Mouse (Mus musculus): ENCODE measurements at regions not wholly inside any gene's neighbourhood (a gene's known extent, or its start where the extent isn't known, plus 50 kb on each side); places are given as distances from the start of the nearest gene placed in this dataset.
A peak's percentile ranks its signal among the peaks of the same experiment; 100 is the strongest.
"Not testable (repeated sequence)": the region's sequence is repeated elsewhere in the genome, so short reads cannot be mapped to it uniquely, and the experiment has no call there.

GRCm38 (mm10) chr13:75399846-75400245, 306.7 kb upstream of the Ell2 start:
- H3K9ac ChIP-seq; H3K9me3 ChIP-seq (replicated peaks); H3K27ac ChIP-seq; H3K4me3 ChIP-seq (replicated peaks); H3K36me3 ChIP-seq; H3K27me3 ChIP-seq; H3K4me1 ChIP-seq; H3K4me2 ChIP-seq; ATAC-seq (replicated peaks; ENCODE audit: low FRiP score): not testable (repeated sequence)
- WGBS = 90% methylated on average over 3 of the region's 3 CpGs

DNA sequence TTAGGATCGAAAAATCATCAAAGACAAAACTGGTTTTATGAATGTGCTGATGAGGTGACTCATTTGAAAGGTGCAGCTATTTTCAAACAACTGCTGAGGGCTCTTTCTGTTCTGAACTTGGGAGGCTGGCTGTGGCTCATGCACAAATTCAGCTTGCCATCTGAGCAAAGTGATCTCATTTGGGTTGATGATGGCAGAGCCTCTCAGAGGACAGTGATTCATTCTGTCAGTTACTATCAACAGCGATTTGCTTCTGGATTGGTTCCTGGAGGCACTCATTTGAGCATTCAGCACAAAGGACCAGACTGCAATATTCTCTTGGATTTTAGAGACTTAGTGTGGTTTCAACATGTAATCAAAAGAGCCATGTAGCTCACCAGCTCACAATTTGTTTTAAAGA, 285.8 kb upstream of the Ell2 start:
- Histone ChIP-seq H3K9me3 (replicated peaks) (no peaks in the 10 kb centered on the region), H3K4me3 (replicated peaks) (no peak overlapping the region), H3K27ac (no peak overlapping the region), H3K9ac (no peak overlapping the region), H3K36me3 (no peaks in the 10 kb centered on the region), H3K4me1 (no peaks in the 10 kb centered on the region), H3K4me2 (no peak overlapping the region), H3K27me3 (no peaks in the 10 kb centered on the region)
- ATAC-seq (replicated peaks; ENCODE audit: low FRiP score) = no peak
- WGBS = 72% methylated on average over 2 of the region's 2 CpGs

- Histone ChIP-seq H3K36me3 (no peaks in the 10 kb centered on the region), H3K9me3 (replicated peaks) (no peaks in the 10 kb centered on the region), H3K4me2 (no peak overlapping the region), H3K27ac (no peak overlapping the region), H3K27me3 (no peaks in the 10 kb centered on the region), H3K4me1 (no peaks in the 10 kb centered on the region), H3K9ac (no peak overlapping the region), H3K4me3 (replicated peaks) (no peak overlapping the region)
- WGBS = 66% methylated on average over 3 of the region's 3 CpGs
- no peak for ATAC-seq (replicated peaks; ENCODE audit: low FRiP score)
These were observed 279.6 kb upstream of the Ell2 start for GRCm38 (mm10) chr13:75426971-75427370.

GRCm38 (mm10) chr13:75439170-75439569, 267.4 kb upstream of the Ell2 start:
- WGBS = 69% methylated on average over 2 of the region's 2 CpGs
- Histone ChIP-seq H3K4me2 (no peak overlapping the region), H3K4me3 (replicated peaks) (no peak overlapping the region), H3K27ac (no peak overlapping the region), H3K9me3 (replicated peaks) (no peaks in the 10 kb centered on the region), H3K27me3 (no peaks in the 10 kb centered on the region), H3K9ac (no peak overlapping the region), H3K4me1 (no peaks in the 10 kb centered on the region), H3K36me3 (no peaks in the 10 kb centered on the region)
- no peak for ATAC-seq (replicated peaks; ENCODE audit: low FRiP score)

GRCm38 (mm10) chr13:75440051-75440450, 266.5 kb upstream of the Ell2 start:
- H3K27me3 ChIP-seq = no peaks in the 10 kb centered on the region
- no peak overlapping the region for H3K4me2 ChIP-seq
- no peaks in the 10 kb centered on the region for H3K4me1 ChIP-seq
- no peak overlapping the region for H3K9ac ChIP-seq
- no peak for ATAC-seq (replicated peaks; ENCODE audit: low FRiP score)
- WGBS = 94% methylated on average over 6 of the region's 6 CpGs
- H3K36me3 ChIP-seq = no peaks in the 10 kb centered on the region
- H3K9me3 ChIP-seq (replicated peaks) = no peaks in the 10 kb centered on the region
- no peak overlapping the region for H3K27ac ChIP-seq
- no peak overlapping the region for H3K4me3 ChIP-seq (replicated peaks)

DNA sequence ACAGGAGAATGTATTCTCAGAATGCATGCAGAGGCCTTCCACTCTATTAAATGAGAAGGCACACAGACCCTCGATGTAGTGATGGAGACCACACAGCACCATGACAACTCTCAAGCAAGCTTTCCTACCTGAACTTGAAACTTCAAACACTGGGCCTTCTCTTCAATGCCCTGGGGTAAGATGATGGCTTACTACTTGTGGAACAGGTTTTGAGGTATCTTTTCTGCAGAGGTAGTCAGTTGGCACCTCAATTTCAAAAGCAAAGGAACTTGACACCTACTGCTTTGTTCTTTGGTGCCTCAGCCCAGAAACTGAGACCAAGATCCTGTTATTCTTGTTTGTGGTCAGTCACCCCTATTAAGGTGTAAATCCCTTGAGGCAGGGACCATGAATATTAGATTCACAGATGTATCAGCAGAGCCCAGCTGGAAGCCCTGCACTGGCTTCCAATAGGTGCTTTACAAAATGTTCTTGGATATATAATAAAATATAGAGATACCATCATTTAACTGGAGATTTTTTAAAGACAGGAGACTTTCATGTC, 246.2 kb upstream of the Ell2 start:
- ATAC-seq (replicated peaks; ENCODE audit: low FRiP score) = peak; percentile 75; the same call in 1 of the 2 replicates

DNA sequence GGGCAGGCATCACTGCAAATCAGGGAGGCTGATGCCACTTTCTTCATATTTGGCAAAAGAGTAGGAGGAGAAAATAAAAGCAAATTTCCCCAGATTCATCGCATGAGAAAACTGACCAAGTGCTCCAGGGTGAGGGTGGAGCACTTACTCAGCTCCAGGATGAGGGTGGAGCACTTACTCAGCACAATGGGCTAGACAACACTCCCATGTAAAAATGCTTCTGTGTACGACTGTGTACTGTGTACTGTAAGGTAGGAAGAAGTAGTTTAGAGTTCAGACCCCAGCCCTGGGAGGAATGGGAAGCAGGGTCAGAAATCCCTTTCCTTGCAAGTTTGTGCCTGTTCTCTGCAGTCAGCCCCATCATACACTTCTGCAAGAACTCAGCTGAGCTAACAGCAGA, 245.3 kb upstream of the Ell2 start:
- ATAC-seq (replicated peaks; ENCODE audit: low FRiP score) = no peak
- Histone ChIP-seq H3K9me3 (replicated peaks) (no peaks in the 10 kb centered on the region), H3K27me3 (no peaks in the 10 kb centered on the region), H3K9ac (no peak overlapping the region), H3K4me1 (peaks cover 3% of the 10 kb centered on the region; the same call in 1 of the 2 replicates), H3K27ac (no peak overlapping the region), H3K4me3 (replicated peaks) (no peak overlapping the region), H3K4me2 (no peak overlapping the region), H3K36me3 (no peaks in the 10 kb centered on the region)
- 61% methylated on average over 2 of the region's 2 CpGs for WGBS

More for the DNA sequence above, 246.2 kb upstream of the Ell2 start:
- Histone ChIP-seq H3K9ac (no peak overlapping the region), H3K27me3 (no peaks in the 10 kb centered on the region), H3K27ac (no peak overlapping the region), H3K9me3 (replicated peaks) (no peaks in the 10 kb centered on the region), H3K4me1 (peaks cover 3% of the 10 kb centered on the region; the same call in 1 of the 2 replicates), H3K4me2 (no peak overlapping the region), H3K4me3 (replicated peaks) (no peak overlapping the region), H3K36me3 (no peaks in the 10 kb centered on the region)
- WGBS = 39% methylated on average over 1 of the region's 1 CpGs

DNA sequence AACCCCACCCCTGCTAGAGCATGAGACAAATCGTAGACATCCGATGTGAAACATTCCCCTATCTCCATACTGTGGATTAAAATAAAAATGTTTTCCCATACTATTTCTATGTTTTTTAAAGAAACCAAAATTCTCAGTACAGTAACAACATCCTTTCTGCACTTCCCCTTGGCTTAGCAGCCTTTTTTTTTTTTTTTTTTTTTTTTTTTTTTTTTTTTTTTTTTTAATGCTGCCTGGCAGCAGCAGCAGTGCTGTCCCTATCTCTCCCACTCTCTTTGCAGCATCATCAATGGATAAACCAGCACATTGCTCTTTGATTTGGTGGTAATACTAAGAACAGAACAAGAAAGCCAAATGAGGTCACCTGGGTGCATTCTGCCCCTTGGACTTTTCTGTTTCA, 239.3 kb upstream of the Ell2 start:
- Histone ChIP-seq H3K9me3 (replicated peaks) (no peaks in the 10 kb centered on the region), H3K4me2 (no peak overlapping the region), H3K4me1 (no peaks in the 10 kb centered on the region), H3K36me3 (no peaks in the 10 kb centered on the region), H3K4me3 (replicated peaks) (no peak overlapping the region), H3K27ac (no peak overlapping the region), H3K9ac (no peak overlapping the region), H3K27me3 (no peaks in the 10 kb centered on the region)
- WGBS = 98% methylated on average over 2 of the region's 2 CpGs
- no peak for ATAC-seq (replicated peaks; ENCODE audit: low FRiP score)

- ATAC-seq (replicated peaks; ENCODE audit: low FRiP score) = no peak
- H3K4me2 ChIP-seq = no peak overlapping the region
- no peaks in the 10 kb centered on the region for H3K36me3 ChIP-seq
- H3K4me1 ChIP-seq = no peaks in the 10 kb centered on the region
- no peak overlapping the region for H3K4me3 ChIP-seq (replicated peaks)
- 85% methylated on average over 1 of the region's 1 CpGs for WGBS
- H3K27ac ChIP-seq = no peak overlapping the region
- H3K9me3 ChIP-seq (replicated peaks) = no peaks in the 10 kb centered on the region
- no peak overlapping the region for H3K9ac ChIP-seq
- H3K27me3 ChIP-seq = no peaks in the 10 kb centered on the region
These were observed 230.5 kb upstream of the Ell2 start for GRCm38 (mm10) chr13:75475828-75476597.

GRCm38 (mm10) chr13:75483157-75483915, 223.2 kb upstream of the Ell2 start:
- ATAC-seq (replicated peaks; ENCODE audit: low FRiP score); H3K9me3 ChIP-seq (replicated peaks); H3K4me1 ChIP-seq; H3K4me2 ChIP-seq; H3K36me3 ChIP-seq; H3K27me3 ChIP-seq; H3K27ac ChIP-seq; H3K9ac ChIP-seq; H3K4me3 ChIP-seq (replicated peaks): not testable (repeated sequence)
- 57% methylated on average over 7 of the region's 7 CpGs for WGBS

DNA sequence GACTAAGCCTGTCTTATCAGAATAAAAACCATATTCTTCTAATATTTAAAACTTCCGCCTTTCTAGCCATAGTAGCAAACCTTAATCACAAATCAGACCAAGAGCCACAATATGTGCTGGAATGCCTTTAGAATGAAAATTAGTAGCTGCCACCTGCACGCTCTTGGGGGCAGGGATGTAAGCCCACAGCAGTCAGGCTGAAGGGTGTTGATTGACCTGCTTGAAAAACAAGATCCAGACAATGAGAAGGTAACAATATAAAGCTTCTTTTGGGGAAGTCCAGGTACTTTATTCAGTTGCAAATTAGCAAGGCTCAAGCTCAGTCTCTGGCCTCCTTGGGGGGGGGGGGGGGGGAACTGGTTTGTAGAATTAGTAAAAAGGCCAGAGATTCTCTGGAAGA, 222.3 kb upstream of the Ell2 start:
- not testable (repeated sequence) for H3K4me2 ChIP-seq; H3K4me3 ChIP-seq (replicated peaks); H3K27ac ChIP-seq; ATAC-seq (replicated peaks; ENCODE audit: low FRiP score); H3K36me3 ChIP-seq; H3K9me3 ChIP-seq (replicated peaks); H3K9ac ChIP-seq; H3K27me3 ChIP-seq; H3K4me1 ChIP-seq
- 86% methylated on average over 2 of the region's 2 CpGs for WGBS

DNA sequence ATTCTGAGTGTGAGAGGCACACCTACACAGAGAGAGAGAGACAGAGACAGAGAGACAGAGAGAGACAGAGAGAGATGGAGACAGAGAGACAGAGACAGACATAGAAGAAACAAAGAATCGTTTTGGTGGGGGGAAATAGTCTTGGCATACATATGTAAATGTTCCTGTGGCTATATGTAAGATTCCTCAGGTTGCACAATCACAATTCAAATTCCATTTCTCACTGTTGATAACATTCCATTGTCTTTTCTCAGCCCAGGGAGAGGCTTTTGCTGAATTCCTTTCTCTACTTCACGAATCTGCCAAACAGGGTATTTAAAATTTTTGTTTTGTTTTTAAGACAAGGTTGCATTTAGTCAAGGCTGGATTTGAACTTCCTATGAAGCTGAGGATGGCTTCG, 205.0 kb upstream of the Ell2 start:
- H3K27ac ChIP-seq = no peak overlapping the region
- no peak overlapping the region for H3K4me3 ChIP-seq (replicated peaks)
- H3K27me3 ChIP-seq = no peaks in the 10 kb centered on the region
- H3K36me3 ChIP-seq = no peaks in the 10 kb centered on the region
- H3K9me3 ChIP-seq (replicated peaks) = no peaks in the 10 kb centered on the region
- no peak for ATAC-seq (replicated peaks; ENCODE audit: low FRiP score)
- H3K9ac ChIP-seq = no peak overlapping the region
- H3K4me1 ChIP-seq = no peaks in the 10 kb centered on the region
- WGBS = 73% methylated on average over 3 of the region's 3 CpGs
- no peak overlapping the region for H3K4me2 ChIP-seq
